Mouse (Mus musculus): ENCODE measurements around the gene Mpp5.

Mpp5 gene

DNA sequence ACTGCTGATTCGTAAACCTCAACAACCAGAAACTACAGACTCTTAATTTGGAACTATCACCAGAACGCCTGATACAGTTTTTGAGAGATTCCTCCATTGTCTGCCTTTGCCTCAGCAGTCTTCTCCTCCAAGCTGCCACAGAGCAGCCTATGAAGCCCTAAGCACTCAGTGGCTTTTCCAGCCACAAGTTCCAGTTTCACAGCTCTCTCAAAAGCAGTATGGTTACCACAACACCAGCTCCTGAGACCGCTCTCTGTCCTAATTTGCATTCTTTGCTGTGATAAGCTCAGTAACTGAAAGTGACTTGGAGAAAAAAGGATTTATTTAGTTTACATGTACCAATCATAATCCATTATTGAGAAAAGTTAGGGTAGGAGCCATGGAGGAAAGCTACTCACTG is 51.3 kb downstream of the Mpp5 start:
- H3K4me3 ChIP-seq (replicated peaks; ENCODE audit: low read length): no peak overlapping the region
- TF ChIP-seq NANOG (IDR thresholded peaks at IDR 0.05; ENCODE audit: borderline replicate concordance, low read length) (no peak), CTCF (conservative IDR thresholded peaks at IDR 0.05; ENCODE audit: low read length) (no peak), POU5F1 (IDR thresholded peaks at IDR 0.05; ENCODE audit: borderline replicate concordance, low read length) (no peak)
- H3K27me3 ChIP-seq (ENCODE audit: insufficient read depth, low read length): no peaks in the 10 kb centered on the region
- no peaks in the 10 kb centered on the region for H3K4me1 ChIP-seq (replicated peaks; ENCODE audit: low read depth, low read length)
- no peaks in the 10 kb centered on the region for H3K9me3 ChIP-seq (ENCODE audit: low read length)
- H3K36me3 ChIP-seq (ENCODE audit: insufficient read depth, low read length): peaks cover 12% of the 10 kb centered on the region

DNA sequence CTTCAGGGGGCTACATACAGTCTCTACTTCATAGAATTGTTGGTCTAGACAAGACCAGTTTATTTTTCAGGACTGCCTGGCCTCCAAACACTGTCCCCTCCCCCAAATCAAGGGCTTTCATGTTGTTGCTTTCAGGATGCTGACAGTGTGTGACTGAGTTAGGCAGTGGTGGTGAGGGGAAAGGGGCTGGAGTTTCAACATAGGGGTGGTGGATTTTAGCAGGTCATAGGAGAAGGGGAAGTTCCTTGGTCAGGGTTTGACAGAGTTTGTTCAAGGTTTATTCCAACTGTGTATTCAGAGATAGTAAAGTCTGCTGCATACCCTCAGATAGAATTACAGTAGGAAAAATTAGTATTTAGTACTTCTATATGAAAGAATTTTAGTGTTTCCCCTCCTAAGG is 53.1 kb downstream of the Mpp5 start:
- TF ChIP-seq NANOG (IDR thresholded peaks at IDR 0.05; ENCODE audit: borderline replicate concordance, low read length) (no peak), POU5F1 (IDR thresholded peaks at IDR 0.05; ENCODE audit: borderline replicate concordance, low read length) (no peak)
- Histone ChIP-seq H3K36me3 (ENCODE audit: insufficient read depth, low read length) (peaks cover 12% of the 10 kb centered on the region), H3K9me3 (ENCODE audit: low read length) (no peaks in the 10 kb centered on the region), H3K4me1 (replicated peaks; ENCODE audit: low read depth, low read length) (no peaks in the 10 kb centered on the region), H3K4me3 (replicated peaks; ENCODE audit: low read length) (no peak overlapping the region), H3K27me3 (ENCODE audit: insufficient read depth, low read length) (no peaks in the 10 kb centered on the region)

DNA sequence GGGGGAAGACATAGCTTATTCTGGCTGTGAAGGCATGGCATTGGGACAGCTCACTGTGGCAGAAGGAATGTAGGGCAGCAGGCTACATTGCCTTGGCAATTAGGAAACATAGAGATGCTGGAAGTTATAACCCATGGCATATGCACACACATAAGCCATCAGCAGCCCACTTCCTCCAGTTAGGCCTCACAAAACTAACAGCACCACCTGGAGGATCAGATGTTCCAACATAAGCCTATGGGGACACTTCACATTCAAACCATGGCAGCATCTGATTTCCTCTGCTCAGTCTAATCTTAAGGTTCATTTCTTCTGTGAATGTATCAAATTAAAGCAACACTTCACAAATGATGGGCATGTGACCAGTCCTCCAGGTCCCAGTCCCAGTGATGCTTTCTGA is 65.7 kb downstream of the Mpp5 start:
- Histone ChIP-seq H3K36me3 (ENCODE audit: insufficient read depth, low read length) (no peaks in the 10 kb centered on the region), H3K4me1 (replicated peaks; ENCODE audit: low read depth, low read length) (no peaks in the 10 kb centered on the region), H3K4me3 (replicated peaks; ENCODE audit: low read length) (no peak overlapping the region), H3K9me3 (ENCODE audit: low read length) (no peaks in the 10 kb centered on the region), H3K27me3 (ENCODE audit: insufficient read depth, low read length) (no peaks in the 10 kb centered on the region)
- TF ChIP-seq NANOG (IDR thresholded peaks at IDR 0.05; ENCODE audit: borderline replicate concordance, low read length) (no peak), CTCF (conservative IDR thresholded peaks at IDR 0.05; ENCODE audit: low read length) (no peak), POU5F1 (IDR thresholded peaks at IDR 0.05; ENCODE audit: borderline replicate concordance, low read length) (no peak)

DNA sequence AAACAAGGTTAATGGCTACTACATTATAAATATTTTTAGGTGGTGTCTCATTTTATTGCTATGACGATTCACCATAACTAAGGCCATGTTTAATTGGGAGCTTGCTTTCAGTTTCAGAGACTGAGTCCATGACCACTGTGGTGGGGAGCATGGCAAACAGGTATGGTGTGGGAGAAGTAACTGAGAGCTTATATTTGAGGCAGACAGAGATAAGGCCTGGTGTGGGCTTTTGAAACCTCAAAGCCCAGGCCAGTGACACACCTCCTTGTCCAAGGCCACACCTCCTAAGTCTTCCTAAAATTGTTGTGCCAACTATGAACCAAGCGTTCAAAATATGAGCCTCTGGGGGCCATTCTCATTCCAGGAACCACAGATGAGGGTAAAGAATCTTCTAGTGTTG is 85.8 kb downstream of the Mpp5 start:
- TF ChIP-seq POU5F1 (IDR thresholded peaks at IDR 0.05; ENCODE audit: borderline replicate concordance, low read length) (no peak), NANOG (IDR thresholded peaks at IDR 0.05; ENCODE audit: borderline replicate concordance, low read length) (no peak), CTCF (conservative IDR thresholded peaks at IDR 0.05; ENCODE audit: low read length) (no peak)
- H3K36me3 ChIP-seq (ENCODE audit: insufficient read depth, low read length): peaks cover 29% of the 10 kb centered on the region
- no peaks in the 10 kb centered on the region for H3K4me1 ChIP-seq (replicated peaks; ENCODE audit: low read depth, low read length)
- no peaks in the 10 kb centered on the region for H3K27me3 ChIP-seq (ENCODE audit: insufficient read depth, low read length)
- H3K4me3 ChIP-seq (replicated peaks; ENCODE audit: low read length): no peak overlapping the region
- H3K9me3 ChIP-seq (ENCODE audit: low read length): no peaks in the 10 kb centered on the region

DNA sequence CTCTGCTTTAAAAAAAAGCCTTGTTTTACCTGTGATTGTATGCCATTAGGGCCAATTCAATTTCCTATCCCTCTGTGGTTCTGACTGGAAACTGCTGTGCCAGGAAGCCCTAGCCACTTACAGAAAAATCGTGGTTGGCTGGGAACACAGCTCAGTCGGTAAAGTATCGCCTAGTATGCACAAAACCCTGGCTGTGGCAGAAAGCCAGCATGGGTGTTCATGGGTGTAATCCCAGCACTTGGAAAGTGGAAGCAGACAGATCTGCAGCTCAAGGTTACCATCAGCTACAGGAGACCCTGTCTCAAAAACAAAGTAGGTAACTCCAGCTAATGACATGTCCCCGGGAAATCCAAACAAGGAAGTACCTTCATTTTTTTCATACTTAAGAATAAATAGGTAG is 91.2 kb downstream of the Mpp5 start:
- no peak for TF ChIP-seq CTCF (conservative IDR thresholded peaks at IDR 0.05; ENCODE audit: low read length)
- no peaks in the 10 kb centered on the region for H3K27me3 ChIP-seq (ENCODE audit: insufficient read depth, low read length)
- peaks cover 73% of the 10 kb centered on the region for H3K36me3 ChIP-seq (ENCODE audit: insufficient read depth, low read length)

DNA sequence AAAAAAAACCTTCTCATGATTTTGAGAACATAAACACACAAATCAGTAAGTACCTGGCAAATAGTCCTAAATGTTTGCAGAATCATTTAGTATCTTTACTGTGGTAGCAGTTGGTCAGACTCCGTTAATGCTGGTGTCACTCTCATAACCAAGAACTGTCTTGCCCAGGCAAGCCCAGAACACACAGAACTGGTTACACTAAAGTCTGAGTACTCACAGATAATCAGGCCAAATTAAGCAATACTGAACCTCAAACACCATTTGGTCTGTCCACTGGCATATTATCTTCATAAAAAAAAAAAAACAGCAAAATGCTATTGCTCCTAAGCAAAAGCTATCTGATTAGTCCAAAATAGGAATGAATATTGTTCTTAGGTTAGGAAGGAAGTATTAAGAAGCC is 93.7 kb downstream of the Mpp5 start:
- H3K4me3 ChIP-seq (replicated peaks; ENCODE audit: low read length): no peak overlapping the region
- TF ChIP-seq CTCF (conservative IDR thresholded peaks at IDR 0.05; ENCODE audit: low read length) (no peak), NANOG (IDR thresholded peaks at IDR 0.05; ENCODE audit: borderline replicate concordance, low read length) (no peak), POU5F1 (IDR thresholded peaks at IDR 0.05; ENCODE audit: borderline replicate concordance, low read length) (no peak)
- peaks cover 90% of the 10 kb centered on the region for H3K36me3 ChIP-seq (ENCODE audit: insufficient read depth, low read length)
- H3K9me3 ChIP-seq (ENCODE audit: low read length): peaks cover 8% of the 10 kb centered on the region
- peaks cover 12% of the 10 kb centered on the region for H3K4me1 ChIP-seq (replicated peaks; ENCODE audit: low read depth, low read length)
- no peaks in the 10 kb centered on the region for H3K27me3 ChIP-seq (ENCODE audit: insufficient read depth, low read length)

More for the DNA sequence above, 91.2 kb downstream of the Mpp5 start:
- H3K9me3 ChIP-seq (ENCODE audit: low read length): no peaks in the 10 kb centered on the region
- H3K4me1 ChIP-seq (replicated peaks; ENCODE audit: low read depth, low read length): peaks cover 12% of the 10 kb centered on the region
- H3K4me3 ChIP-seq (replicated peaks; ENCODE audit: low read length): no peak overlapping the region

DNA sequence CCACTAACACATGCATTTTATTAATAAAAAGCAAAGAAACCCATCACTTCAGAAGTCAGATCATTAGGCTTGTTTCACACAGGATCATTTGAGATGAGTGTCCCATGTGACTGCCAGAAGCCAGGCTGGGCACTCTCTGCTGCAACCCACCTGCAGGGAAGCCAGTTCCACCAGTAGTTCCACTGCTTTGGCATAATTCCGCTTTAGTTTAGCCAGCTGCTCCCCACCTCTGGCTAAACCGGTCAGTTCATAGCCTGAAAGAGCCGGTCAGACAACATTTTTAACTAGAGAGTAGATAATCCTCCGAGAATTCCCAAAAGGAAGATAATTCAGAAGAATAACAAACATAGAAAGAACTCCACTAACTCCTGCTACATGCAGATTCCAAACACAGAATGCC is 99.5 kb downstream of the Mpp5 start:
- TF ChIP-seq POU5F1 (IDR thresholded peaks at IDR 0.05; ENCODE audit: borderline replicate concordance, low read length): no peak
- no peak for TF ChIP-seq NANOG (IDR thresholded peaks at IDR 0.05; ENCODE audit: borderline replicate concordance, low read length)
- no peak for TF ChIP-seq CTCF (conservative IDR thresholded peaks at IDR 0.05; ENCODE audit: low read length)
- Histone ChIP-seq H3K27me3 (ENCODE audit: insufficient read depth, low read length) (no peaks in the 10 kb centered on the region), H3K9me3 (ENCODE audit: low read length) (peaks cover 35% of the 10 kb centered on the region), H3K36me3 (ENCODE audit: insufficient read depth, low read length) (peaks cover 87% of the 10 kb centered on the region), H3K4me3 (replicated peaks; ENCODE audit: low read length) (no peak overlapping the region), H3K4me1 (replicated peaks; ENCODE audit: low read depth, low read length) (no peaks in the 10 kb centered on the region)

DNA sequence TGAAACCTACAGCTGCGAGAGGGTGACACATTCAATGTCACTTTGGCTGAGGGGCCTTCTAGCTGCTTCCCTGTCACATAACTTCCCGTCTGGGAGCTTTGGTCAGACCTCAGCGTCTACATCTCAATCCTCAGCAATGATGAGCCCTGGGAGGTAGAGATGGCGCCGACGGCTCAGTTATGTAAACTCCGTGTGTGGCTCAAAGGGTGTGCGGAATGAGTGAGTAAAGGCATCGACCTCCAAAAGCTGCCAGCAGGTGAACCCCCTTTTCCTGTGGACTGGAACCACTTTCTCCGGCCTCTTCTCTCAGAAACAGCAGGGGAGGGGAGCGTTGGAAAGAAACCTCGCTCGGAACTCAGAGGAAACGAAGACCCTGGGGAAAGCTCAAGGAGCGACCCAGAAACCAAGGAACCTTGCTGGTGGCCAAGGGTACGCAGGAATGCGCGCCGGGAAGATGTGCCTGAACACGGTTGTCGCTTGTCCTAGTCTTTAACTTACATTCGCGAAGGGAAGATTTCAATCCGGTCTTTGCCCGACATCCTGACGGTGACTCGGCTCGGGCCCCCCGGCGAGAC is 112.3 kb downstream of the Mpp5 start:
- Histone ChIP-seq H3K27me3 (ENCODE audit: insufficient read depth, low read length) (no peaks in the 10 kb centered on the region), H3K4me3 (replicated peaks; ENCODE audit: low read length) (peak overlapping the region; percentile 96), H3K36me3 (ENCODE audit: insufficient read depth, low read length) (peaks cover 43% of the 10 kb centered on the region), H3K9me3 (ENCODE audit: low read length) (no peaks in the 10 kb centered on the region), H3K4me1 (replicated peaks; ENCODE audit: low read depth, low read length) (peaks cover 63% of the 10 kb centered on the region)
- TF ChIP-seq NANOG (IDR thresholded peaks at IDR 0.05; ENCODE audit: borderline replicate concordance, low read length) (no peak), POU5F1 (IDR thresholded peaks at IDR 0.05; ENCODE audit: borderline replicate concordance, low read length) (no peak), CTCF (conservative IDR thresholded peaks at IDR 0.05; ENCODE audit: low read length) (no peak)

DNA sequence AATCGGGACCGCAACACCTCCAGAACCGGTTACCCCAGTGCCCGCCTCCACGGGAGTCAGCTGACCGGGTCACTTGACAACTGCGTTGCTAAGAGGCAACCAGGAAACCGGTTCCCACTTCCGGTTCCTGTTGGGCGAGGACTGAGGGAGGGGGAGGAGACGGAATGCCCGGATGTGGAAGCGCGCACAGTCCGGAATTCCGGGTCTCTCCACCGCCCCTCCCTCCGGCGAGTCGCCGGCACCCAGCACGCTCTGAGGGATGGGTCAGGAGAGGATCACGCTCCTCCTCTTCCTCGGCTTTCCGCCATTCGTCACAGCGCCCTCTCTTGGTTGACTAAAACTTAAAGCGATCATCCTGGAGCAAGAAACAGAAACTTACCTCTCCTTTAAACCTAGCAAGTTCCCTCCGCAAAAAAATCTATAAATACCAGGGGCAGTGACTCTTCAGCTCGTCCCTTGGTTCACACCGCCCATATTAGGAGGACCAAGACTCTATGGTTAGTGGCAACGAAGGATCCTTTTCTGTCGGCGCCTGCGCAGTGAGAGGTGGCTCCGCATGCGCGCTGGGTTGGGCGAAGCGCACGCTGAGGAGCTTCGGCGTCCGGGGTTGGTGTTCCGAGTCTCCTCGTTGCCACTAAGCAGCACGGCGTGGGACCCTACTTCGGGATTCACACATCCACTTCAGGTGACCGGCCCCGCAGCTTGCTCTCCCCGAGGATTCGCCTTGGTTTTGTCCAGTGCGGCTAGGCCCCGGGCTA is 113.0 kb downstream of the Mpp5 start, which contains the start of the genes Atp6v1d and Eif2s1:
TSS of gene Atp6v1d (minus strand) at position 143 of the 758 bp plus-strand sequence.
TSS of gene Eif2s1 (plus strand) at position 324 of the 758 bp plus-strand sequence.
- peak within 1 kb of the TSS; percentile 96 for H3K4me3 ChIP-seq (replicated peaks; ENCODE audit: low read length)
- H3K4me1 ChIP-seq (replicated peaks; ENCODE audit: low read depth, low read length): peaks cover 66% of the 10 kb centered on the region
- no peaks in the 10 kb centered on the region for H3K27me3 ChIP-seq (ENCODE audit: insufficient read depth, low read length)
- no peak for TF ChIP-seq NANOG (IDR thresholded peaks at IDR 0.05; ENCODE audit: borderline replicate concordance, low read length)
- peak; percentile 87 for TF ChIP-seq CTCF (conservative IDR thresholded peaks at IDR 0.05; ENCODE audit: low read length)
- no peak for TF ChIP-seq POU5F1 (IDR thresholded peaks at IDR 0.05; ENCODE audit: borderline replicate concordance, low read length)
- H3K9me3 ChIP-seq (ENCODE audit: low read length): no peaks in the 10 kb centered on the region
- H3K36me3 ChIP-seq (ENCODE audit: insufficient read depth, low read length): peaks cover 42% of the 10 kb centered on the region

Data from E14TG2a.4 (cell line).